Mouse (Mus musculus) cerebellum, postnatal 25 days (tissue): Measurements from ENCODE around the gene Fbxw11.
"Not testable (repeated sequence)": the region's sequence is repeated elsewhere in the genome, so short reads cannot be mapped to it uniquely, and the experiment has no call there.

Experiments
- DNase-seq, 2 experiments: peaks; one replicate each; pipeline ENCODE4 v3.0.0; 2021; ENCODE audit warnings: mixed read lengths in 2 of 2

The Fbxw11 gene

GRCm38 (mm10) chr11:32714230-32714629 is 71.7 kb downstream of the Fbxw11 start:
- peak in 1 of 2 experiments; percentile 54 for DNase-seq

- DNase-seq = no peak
Measured at GRCm38 (mm10) chr11:32714896-32715295, 72.4 kb downstream of the Fbxw11 start.

- no peak for DNase-seq
Measured at GRCm38 (mm10) chr11:32715495-32715894, 73.0 kb downstream of the Fbxw11 start.

GRCm38 (mm10) chr11:32715970-32716369 is 73.4 kb downstream of the Fbxw11 start:
- no peak for DNase-seq

- no peak for DNase-seq
Measured at GRCm38 (mm10) chr11:32716876-32717275, 74.4 kb downstream of the Fbxw11 start.

- not testable (repeated sequence) for DNase-seq
Measured at GRCm38 (mm10) chr11:32717711-32718110, 75.2 kb downstream of the Fbxw11 start.

- peak; percentile 53 to 55 for DNase-seq
Measured at GRCm38 (mm10) chr11:32718371-32718770, 75.8 kb downstream of the Fbxw11 start.

GRCm38 (mm10) chr11:32718979-32719378 is 76.5 kb downstream of the Fbxw11 start:
- peak in 1 of 2 experiments; percentile 49 for DNase-seq

GRCm38 (mm10) chr11:32722653-32723052 is 80.1 kb downstream of the Fbxw11 start:
- DNase-seq = no peak

- no peak for DNase-seq
Measured at GRCm38 (mm10) chr11:32723287-32723686, 80.8 kb downstream of the Fbxw11 start.

- DNase-seq = no peak
Measured at GRCm38 (mm10) chr11:32725171-32725570, 82.6 kb downstream of the Fbxw11 start.

GRCm38 (mm10) chr11:32732467-32732866 is 89.9 kb downstream of the Fbxw11 start:
- DNase-seq = no peak

GRCm38 (mm10) chr11:32733195-32733594 is 90.7 kb downstream of the Fbxw11 start:
- no peak for DNase-seq

- no peak for DNase-seq
Measured at GRCm38 (mm10) chr11:32736371-32736770, 93.8 kb downstream of the Fbxw11 start.

GRCm38 (mm10) chr11:32737729-32738128 is 95.2 kb downstream of the Fbxw11 start:
- no peak for DNase-seq

- no peak for DNase-seq
Measured at GRCm38 (mm10) chr11:32743891-32744290, 101.4 kb downstream of the Fbxw11 start.

GRCm38 (mm10) chr11:32744463-32744862 is 101.9 kb downstream of the Fbxw11 start:
- no peak for DNase-seq

GRCm38 (mm10) chr11:32745466-32745865 is 102.9 kb downstream of the Fbxw11 start:
- no peak for DNase-seq

GRCm38 (mm10) chr11:32746036-32746435 is 103.5 kb downstream of the Fbxw11 start:
- DNase-seq = no peak

GRCm38 (mm10) chr11:32746475-32746874 is 104.0 kb downstream of the Fbxw11 start:
- no peak for DNase-seq

GRCm38 (mm10) chr11:32748800-32749199 is 106.3 kb downstream of the Fbxw11 start:
- no peak for DNase-seq

- DNase-seq = no peak
Measured at GRCm38 (mm10) chr11:32751863-32752594, 109.5 kb downstream of the Fbxw11 start.

GRCm38 (mm10) chr11:32752595-32752885 is 110.0 kb downstream of the Fbxw11 start:
- DNase-seq = no peak

- DNase-seq = no peak
Measured at GRCm38 (mm10) chr11:32753358-32753757, 110.8 kb downstream of the Fbxw11 start.

- DNase-seq = peak in 1 of 2 experiments; percentile 39
Measured at GRCm38 (mm10) chr11:32762773-32763172, 120.2 kb downstream of the Fbxw11 start.
